Mouse (Mus musculus) limb, embryonic 12.5 days (tissue): Measurements from ENCODE around the gene Ezh1. TPM values are rescaled to one million over a fixed set of nuclear protein-coding genes. Genes with fewer than 3 reads are reported as not detected.

Experiments
- ATAC-seq: fragments of 200-750 bp; cut with Nextera tagmentation; 2 replicates; pipeline ENCODE4 v1.8.0; 2017; ENCODE audit warnings: low read depth, moderate TSS enrichment; ENCODE audit not compliant: insufficient number of reproducible peaks, insufficient read depth, low FRiP score, low TSS enrichment
- H3K27ac ChIP-seq: fragments of 300-500 bp; sonication (generic); 2 replicates; pipeline ENCODE4 v1.5.1; 2016; ENCODE audit warnings: mild to moderate bottlenecking, moderate library complexity
- H3K27me3 ChIP-seq: fragments of 300-500 bp; sonication (generic); 2 replicates; pipeline ENCODE4 v1.6.1; 2016; ENCODE audit warnings: mild to moderate bottlenecking, moderate library complexity
- H3K36me3 ChIP-seq: fragments of 300-500 bp; sonication (generic); 2 replicates; pipeline ENCODE4 v1.6.1; 2016; ENCODE audit warnings: mild to moderate bottlenecking, moderate library complexity
- H3K4me1 ChIP-seq: fragments of 300-500 bp; sonication (generic); replicated peaks from 2 replicates; pipeline ENCODE4 v1.6.1; 2016
- H3K4me2 ChIP-seq: fragments of 300-500 bp; sonication (generic); 2 replicates; pipeline ENCODE4 v1.6.1; 2016; ENCODE audit warnings: mild to moderate bottlenecking, moderate library complexity
- H3K4me3 ChIP-seq: fragments of 300-500 bp; sonication (generic); replicated peaks from 2 replicates; pipeline ENCODE4 v1.5.1; 2016; ENCODE audit warnings: mild to moderate bottlenecking
- H3K9ac ChIP-seq: fragments of 300-500 bp; sonication (generic); replicated peaks from 2 replicates; pipeline ENCODE4 v1.6.1; 2016; ENCODE audit warnings: mild to moderate bottlenecking, moderate library complexity
- H3K9me3 ChIP-seq: fragments of 300-500 bp; sonication (generic); 2 replicates; pipeline ENCODE4 v1.6.1; 2016; ENCODE audit warnings: mild to moderate bottlenecking, moderate library complexity
- WGBS: fragments of 180-500 bp; shearing (Covaris S2); methylation state at CpG from one replicate; pipeline ENCODE4 v1.1.7; 2016; 5-methylcytosine and 5-hydroxymethylcytosine counted together
- polyA plus RNA-seq: library from polyadenylated mRNA; unstranded; fragments of >200 nt; fragmentation: Nextera tagmentation; extraction: Ambion mirVana; gene quantifications from 2 replicates; pipeline ENCODE4 v1.2.1, GENCODE M21; 2016

The Ezh1 gene
- polyA plus RNA-seq, 1 experiment from 2014 or later: 14.2 TPM

- H3K4me2 ChIP-seq: no peak overlapping the region
- H3K9ac ChIP-seq: no peak overlapping the region
- H3K9me3 ChIP-seq: no peaks in the 10 kb centered on the region
- H3K27me3 ChIP-seq: peaks cover 64% of the 10 kb centered on the region
- no peak overlapping the region for H3K27ac ChIP-seq
- H3K4me1 ChIP-seq: peaks cover 26% of the 10 kb centered on the region
- no peak for ATAC-seq
- 79% methylated on average over 15 of the region's 15 CpGs for WGBS
- H3K4me3 ChIP-seq: no peak overlapping the region
- H3K36me3 ChIP-seq: no peaks in the 10 kb centered on the region
These were observed 47.0 kb downstream of the Ezh1 start for GRCm38 (mm10) chr11:101179306-101179705.

DNA sequence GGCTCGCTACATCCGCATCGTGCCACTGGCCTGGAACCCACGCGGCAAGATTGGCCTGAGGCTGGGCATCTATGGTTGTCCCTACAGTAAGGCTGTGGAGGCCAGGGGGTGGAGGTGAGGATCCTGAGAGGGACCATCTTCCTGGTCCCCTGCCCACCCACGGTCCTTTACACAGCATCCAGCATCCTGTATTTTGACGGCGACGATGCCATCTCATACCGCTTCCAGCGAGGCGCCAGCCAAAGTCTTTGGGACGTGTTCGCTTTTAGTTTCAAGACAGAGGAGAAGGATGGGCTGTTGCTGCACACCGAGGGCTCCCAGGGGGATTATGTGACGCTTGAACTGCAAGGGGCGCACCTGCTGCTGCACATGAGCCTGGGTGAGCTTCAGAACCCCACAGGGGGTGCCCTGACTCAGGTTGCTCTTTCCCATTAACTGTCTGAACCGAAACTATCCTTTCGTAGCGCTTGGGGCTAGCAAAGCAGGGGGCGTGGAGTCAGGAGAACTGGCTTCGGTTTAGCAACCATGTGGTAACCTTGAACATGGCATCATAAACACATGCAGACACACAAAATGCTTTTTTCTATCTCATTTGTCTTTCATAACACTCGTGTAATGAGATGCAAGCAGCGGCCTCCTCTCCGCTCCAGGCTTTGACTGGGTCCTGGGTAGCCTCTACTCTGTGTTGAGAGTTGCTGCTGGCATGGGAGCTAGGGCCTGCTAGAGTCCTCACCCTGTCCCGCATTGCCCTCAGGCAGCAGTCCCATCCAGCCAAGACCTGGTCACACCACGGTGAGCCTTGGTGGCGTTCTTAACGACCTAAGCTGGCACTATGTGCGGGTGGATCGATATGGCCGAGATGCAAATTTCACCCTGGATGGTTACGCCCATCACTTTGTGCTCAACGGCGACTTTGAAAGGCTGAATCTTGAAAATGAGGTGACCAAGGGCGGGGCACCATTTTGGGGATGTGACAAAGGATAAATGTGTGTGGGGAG, 47.9 kb downstream of the Ezh1 start:
- Histone ChIP-seq H3K4me3 (no peak overlapping the region), H3K27ac (no peak overlapping the region), H3K4me2 (no peak overlapping the region), H3K9ac (no peak overlapping the region), H3K27me3 (peaks cover 73% of the 10 kb centered on the region), H3K4me1 (peaks cover 35% of the 10 kb centered on the region), H3K36me3 (no peaks in the 10 kb centered on the region), H3K9me3 (no peaks in the 10 kb centered on the region)
- no peak for ATAC-seq
- WGBS: 49% methylated on average over 36 of the region's 36 CpGs

GRCm38 (mm10) chr11:101176933-101177773, 49.1 kb downstream of the Ezh1 start:
- 0 out of 2 replicates have a peak overlapping the region, but pooled peaks have one; percentile 15 for H3K4me3 ChIP-seq
- peaks cover 45% of the 10 kb centered on the region for H3K4me1 ChIP-seq
- no peak overlapping the region for H3K27ac ChIP-seq
- peaks cover 79% of the 10 kb centered on the region for H3K27me3 ChIP-seq
- no peaks in the 10 kb centered on the region for H3K36me3 ChIP-seq
- no peak for ATAC-seq
- WGBS: 27% methylated on average over 22 of the region's 22 CpGs
- peak overlapping the region; percentile 54 for H3K4me2 ChIP-seq
- no peak overlapping the region for H3K9ac ChIP-seq
- H3K9me3 ChIP-seq: no peaks in the 10 kb centered on the region

DNA sequence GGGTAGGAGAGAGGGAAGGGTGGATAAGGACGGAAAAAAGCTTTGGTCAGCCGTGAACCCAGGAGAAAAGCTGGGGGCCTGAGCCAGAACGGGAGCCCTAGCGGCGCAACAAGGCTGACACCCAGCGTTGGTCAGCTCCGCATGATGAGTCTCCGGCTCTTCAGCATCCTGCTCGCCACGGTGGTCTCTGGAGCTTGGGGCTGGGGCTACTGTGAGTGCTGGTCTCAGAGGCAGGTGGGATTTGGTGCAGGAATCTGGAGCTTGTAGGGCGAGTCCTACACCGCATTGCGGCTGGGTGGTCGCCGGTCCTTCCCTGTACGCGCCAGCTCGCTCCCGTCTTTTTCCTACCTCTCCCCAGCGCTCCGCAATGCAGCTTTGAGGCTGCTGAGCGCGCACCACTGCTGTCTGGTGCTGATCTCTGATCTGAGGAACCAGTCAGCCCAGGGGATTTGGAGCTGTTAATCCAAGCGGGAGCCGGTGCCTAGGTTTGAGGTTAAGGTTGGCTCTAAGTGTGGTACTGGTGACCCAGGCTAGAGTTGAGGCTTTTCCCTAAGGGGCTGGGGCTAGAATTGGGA, 50.1 kb downstream of the Ezh1 start:
- peaks cover 79% of the 10 kb centered on the region for H3K27me3 ChIP-seq
- peak overlapping the region; percentile 34 for H3K4me3 ChIP-seq
- no peaks in the 10 kb centered on the region for H3K36me3 ChIP-seq
- H3K9me3 ChIP-seq: no peaks in the 10 kb centered on the region
- under 1% methylated on average over 25 of the region's 25 CpGs for WGBS
- no peak overlapping the region for H3K9ac ChIP-seq
- H3K4me2 ChIP-seq: peak overlapping the region; percentile 54
- no peak overlapping the region for H3K27ac ChIP-seq
- peaks cover 46% of the 10 kb centered on the region for H3K4me1 ChIP-seq
- ATAC-seq: no peak

- 10% methylated on average over 11 of the region's 11 CpGs for WGBS
- no peak for ATAC-seq
- Histone ChIP-seq H3K4me2 (peak overlapping the region; percentile 54), H3K4me3 (peak overlapping the region; percentile 34), H3K36me3 (no peaks in the 10 kb centered on the region), H3K27ac (no peak overlapping the region), H3K27me3 (peaks cover 82% of the 10 kb centered on the region), H3K9me3 (no peaks in the 10 kb centered on the region), H3K9ac (no peak overlapping the region), H3K4me1 (peaks cover 48% of the 10 kb centered on the region)
These were observed 50.6 kb downstream of the Ezh1 start for GRCm38 (mm10) chr11:101175636-101176116.

DNA sequence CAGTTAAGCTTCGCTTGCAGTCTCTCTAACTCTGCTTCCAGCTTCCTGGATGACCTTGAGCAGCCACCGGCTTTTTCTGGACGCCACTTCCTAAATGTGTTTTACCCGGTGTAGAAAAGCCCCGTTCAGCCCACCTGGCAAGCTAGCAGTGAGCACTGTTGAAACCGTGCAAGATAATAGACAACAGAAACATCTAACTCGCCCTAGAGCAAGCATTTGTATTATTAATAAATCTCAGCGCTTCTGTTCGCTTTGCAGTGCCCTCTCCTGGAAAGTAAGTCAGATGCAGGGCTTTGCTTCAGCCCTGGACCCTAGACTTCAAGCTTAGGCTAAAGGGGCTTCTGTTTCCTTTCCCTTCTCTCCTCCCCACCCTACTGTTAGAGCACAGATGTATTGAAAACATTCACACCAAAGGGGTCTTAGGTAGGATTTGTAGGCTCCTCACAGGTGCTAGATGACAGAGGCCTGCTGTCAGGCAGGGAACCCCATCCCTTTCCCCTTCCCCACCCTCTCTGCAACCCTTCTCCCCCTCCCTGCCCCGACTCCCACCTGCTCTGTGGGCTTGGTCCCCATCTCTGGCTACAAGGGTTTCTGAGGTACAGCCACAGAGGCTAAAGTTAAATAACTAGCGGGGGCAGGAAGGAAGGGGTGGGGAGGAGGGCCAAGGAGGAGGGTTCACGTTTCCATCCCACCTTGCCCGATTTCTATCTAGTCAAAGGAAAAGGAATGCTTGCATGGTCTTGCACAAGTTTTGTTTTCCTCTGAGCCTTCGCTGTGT, 51.2 kb downstream of the Ezh1 start, which contains the start of gene Ccr10:
Gene Ccr10, minus strand, starts transcription at position 593 of the 778 bp plus-strand sequence.
- WGBS: 26% methylated on average over 14 of the region's 14 CpGs
- Histone ChIP-seq H3K27me3 (peaks cover 84% of the 10 kb centered on the region), H3K27ac (no peak within 1 kb of the TSS), H3K36me3 (no peaks in the 10 kb centered on the region), H3K9me3 (no peaks in the 10 kb centered on the region), H3K9ac (0 out of 2 replicates have a peak within 1 kb of the TSS, but pooled peaks have one; percentile 48), H3K4me3 (peak within 1 kb of the TSS; percentile 36), H3K4me1 (peaks cover 54% of the 10 kb centered on the region), H3K4me2 (peak within 1 kb of the TSS; percentile 71)
- no peak for ATAC-seq

GRCm38 (mm10) chr11:101174389-101174745, 51.9 kb downstream of the Ezh1 start:
- H3K27ac ChIP-seq: no peak overlapping the region
- peak overlapping the region; percentile 71 for H3K4me2 ChIP-seq
- peak overlapping the region; percentile 36 for H3K4me3 ChIP-seq
- no peak for ATAC-seq
- peaks cover 87% of the 10 kb centered on the region for H3K27me3 ChIP-seq
- peaks cover 61% of the 10 kb centered on the region for H3K4me1 ChIP-seq
- H3K9ac ChIP-seq: peak overlapping the region; percentile 48; the same call in 1 of the 2 replicates
- WGBS: 29% methylated on average over 9 of the region's 9 CpGs
- H3K36me3 ChIP-seq: no peaks in the 10 kb centered on the region
- H3K9me3 ChIP-seq: no peaks in the 10 kb centered on the region

DNA sequence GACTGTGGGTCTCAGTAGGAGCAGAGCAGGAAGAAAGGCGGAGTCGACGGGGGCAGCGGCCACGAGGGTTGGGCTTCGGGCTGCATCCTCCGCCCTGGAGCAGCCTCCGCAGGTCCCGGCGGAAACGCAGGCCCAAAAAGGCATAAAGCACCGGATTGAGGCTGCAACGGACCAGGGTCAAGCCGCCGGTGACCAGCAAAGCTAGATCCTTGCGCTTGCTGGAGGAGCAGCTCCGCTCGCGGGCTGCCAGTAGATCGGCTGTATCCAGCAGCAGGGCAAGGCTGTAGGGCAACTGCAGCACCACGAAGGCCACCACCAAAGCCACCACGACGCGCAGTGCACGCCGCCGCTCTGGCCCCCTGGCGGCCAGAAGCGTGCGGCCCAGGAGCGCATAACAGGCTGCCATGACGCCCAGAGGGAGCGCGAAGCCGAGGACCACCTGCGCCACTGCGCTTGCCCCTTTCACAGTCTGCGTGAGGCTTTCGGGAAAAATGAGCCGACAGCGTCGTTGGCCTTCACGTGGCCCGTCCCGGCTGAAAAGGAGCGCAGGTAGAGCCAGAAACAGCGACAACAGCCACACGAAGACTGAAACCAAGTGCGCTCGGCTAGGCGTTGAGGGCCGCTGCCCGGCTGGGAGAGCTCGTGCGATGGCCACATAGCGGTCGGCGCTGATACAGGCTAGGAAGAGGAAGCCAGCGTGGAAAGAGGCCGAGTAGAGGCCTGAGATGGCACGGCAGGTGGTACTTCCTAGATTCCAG, 52.5 kb downstream of the Ezh1 start:
- peak; percentile 52 for ATAC-seq
- under 1% methylated on average over 61 of the region's 61 CpGs for WGBS
- H3K27ac ChIP-seq: no peak overlapping the region

GRCm38 (mm10) chr11:101173112-101173511, 53.2 kb downstream of the Ezh1 start:
- Histone ChIP-seq H3K4me3 (peak overlapping the region; percentile 36), H3K27me3 (peaks cover 87% of the 10 kb centered on the region), H3K4me2 (peak overlapping the region; percentile 71), H3K36me3 (no peaks in the 10 kb centered on the region), H3K9ac (peak overlapping the region; percentile 48; the same call in 1 of the 2 replicates), H3K9me3 (no peaks in the 10 kb centered on the region), H3K27ac (no peak overlapping the region), H3K4me1 (peaks cover 68% of the 10 kb centered on the region)
- WGBS: 3% methylated on average over 11 of the region's 11 CpGs
- ATAC-seq: no peak

More for the DNA sequence above, 52.5 kb downstream of the Ezh1 start:
- Histone ChIP-seq H3K27me3 (peaks cover 87% of the 10 kb centered on the region), H3K4me2 (peak overlapping the region; percentile 71), H3K9me3 (no peaks in the 10 kb centered on the region), H3K9ac (peak overlapping the region; percentile 48; the same call in 1 of the 2 replicates), H3K4me1 (peaks cover 67% of the 10 kb centered on the region), H3K36me3 (no peaks in the 10 kb centered on the region), H3K4me3 (peak overlapping the region; percentile 36)
